Mouse (Mus musculus) bone marrow, adult 2 months (tissue): ENCODE measurements around the gene Atp7a. TPM values are rescaled to one million over a fixed set of nuclear protein-coding genes. Genes with fewer than 3 reads are reported as not detected.

ENCODE experiments used
- H3K27ac ChIP-seq: fragments of 200-500 bp; 2 replicates; pipeline ENCODE4 v1.5.1; 2012; ENCODE audit warnings: low read depth, mild to moderate bottlenecking, control low read depth, inconsistent platforms, low read length; ENCODE audit not compliant: control insufficient read depth, poor library complexity, insufficient read depth
- H3K4me1 ChIP-seq: fragments of 200-500 bp; 2 replicates; pipeline ENCODE4 v1.6.1; 2011; ENCODE audit warnings: low read length; ENCODE audit not compliant: control insufficient read depth, insufficient read depth
- H3K4me3 ChIP-seq: fragments of 200-500 bp; replicated peaks from 2 replicates; pipeline ENCODE3; 2011; ENCODE audit warnings: mild to moderate bottlenecking, low read depth, low read length, control low read depth; ENCODE audit not compliant: control insufficient read depth
- CTCF ChIP-seq: fragments of 200-500 bp; IDR thresholded peaks from 2 replicates; pipeline ENCODE4 v1.5.1; 2011; ENCODE audit warnings: low read length, control low read depth; ENCODE audit not compliant: control insufficient read depth, insufficient read depth
- POLR2A ChIP-seq: fragments of 200-500 bp; IDR thresholded peaks from 2 replicates; pipeline ENCODE4 v1.6.1; 2011; ENCODE audit warnings: low read depth, mild to moderate bottlenecking, control low read depth, low read length, borderline replicate concordance; ENCODE audit not compliant: control insufficient read depth
- WGBS: fragments of 180-500 bp; shearing (Covaris S2); methylation state at CpG from one replicate; pipeline ENCODE4 v1.1.7; 2018; 5-methylcytosine and 5-hydroxymethylcytosine counted together
- polyA plus RNA-seq: library from polyadenylated mRNA; stranded (reverse); fragments of >200 nt; gene quantifications from 2 replicates; pipeline ENCODE4 v1.2.4, GENCODE M21; 2011; ENCODE audit warnings: low replicate concordance; ENCODE audit not compliant: missing spikeins, insufficient read depth, insufficient read length

Atp7a gene
- polyA plus RNA-seq, 1 experiment = 5.5 TPM

- TF ChIP-seq CTCF (no peak), POLR2A (no peak)
- Histone ChIP-seq H3K4me3 (no peak overlapping the region), H3K27ac (no peak overlapping the region), H3K4me1 (peaks cover 2% of the 10 kb centered on the region; the same call in 1 of the 2 replicates)
- WGBS = 23% methylated on average over 1 of the region's 1 CpGs
Measured at GRCm38 (mm10) chrX:106165089-106165488, 138.0 kb downstream of the Atp7a start.

- Histone ChIP-seq H3K27ac (no peak overlapping the region), H3K4me3 (peak overlapping the region; percentile 10), H3K4me1 (no peaks in the 10 kb centered on the region)
- 14% methylated on average over 18 of the region's 18 CpGs for WGBS
- TF ChIP-seq POLR2A = no peak
- peak; percentile 53 for TF ChIP-seq CTCF
Measured at GRCm38 (mm10) chrX:106171106-106171852, 144.2 kb downstream of the Atp7a start.

GRCm38 (mm10) chrX:106171853-106172154, 144.7 kb downstream of the Atp7a start:
- H3K27ac ChIP-seq = no peak overlapping the region
- H3K4me3 ChIP-seq = no peak overlapping the region
- TF ChIP-seq POLR2A (no peak), CTCF (no peak)
- H3K4me1 ChIP-seq = no peaks in the 10 kb centered on the region
- WGBS = 17% methylated on average over 5 of the region's 6 CpGs

Other genes with a start within 250 kb of the Atp7a start
- 89.3 and 160 TPM in 2 replicates for gene Atrx, start 97.9 kb upstream of the Atp7a start, polyA plus RNA-seq
- gene Magt1, start 15.4 kb upstream of the Atp7a start, polyA plus RNA-seq = 10.5 and 12.7 TPM in 2 replicates
- 160 and 387 TPM in 2 replicates for gene Cox7b, start 11.6 kb upstream of the Atp7a start, polyA plus RNA-seq
- gene Tlr13, start 115.9 kb downstream of the Atp7a start, polyA plus RNA-seq = 1.9 and 7.3 TPM in 2 replicates
- gene Pgk1, start 159.8 kb downstream of the Atp7a start, polyA plus RNA-seq = 65.0 and 145 TPM in 2 replicates
- 3.0 and 3.9 TPM in 2 replicates for gene Taf9b, start 193.9 kb downstream of the Atp7a start, polyA plus RNA-seq
- not detected in 2 replicates for gene Fnd3c2, start 228.1 kb downstream of the Atp7a start, polyA plus RNA-seq